Mouse (Mus musculus) heart, embryonic 13.5 days (tissue): Measurements from ENCODE around the gene Sumf1. TPM values are rescaled to one million over a fixed set of nuclear protein-coding genes. Genes with fewer than 3 reads are reported as not detected.

ENCODE experiments used
- polyA plus RNA-seq: library from polyadenylated mRNA; unstranded; fragments of >200 nt; fragmentation: Nextera tagmentation; extraction: Ambion mirVana; gene quantifications from 2 replicates; pipeline ENCODE4 v1.2.1, GENCODE M21; 2015

Gene Sumf1
- polyA plus RNA-seq, 1 experiment from 2014 or later = 18.9 TPM

Other genes starting within 250 kb of the Sumf1 start
- 5.5 and 5.7 TPM in 2 replicates for gene Setmar, start 120.5 kb downstream of the Sumf1 start, polyA plus RNA-seq
- gene Itpr1, start 27.5 kb upstream of the Sumf1 start, polyA plus RNA-seq = 11.1 and 12.1 TPM in 2 replicates